Mouse (Mus musculus) heart, embryonic 15.5 days (tissue): ENCODE measurements at regions not wholly inside any gene's neighbourhood (a gene's known extent, or its start where the extent isn't known, plus 50 kb on each side); places are given as distances from the start of the nearest gene placed in this dataset.

Source experiments
- ATAC-seq: fragments of 200-750 bp; cut with Nextera tagmentation; replicated peaks from 2 replicates; pipeline ENCODE4 v1.8.0; 2017; ENCODE audit warnings: low read depth, moderate TSS enrichment; ENCODE audit not compliant: insufficient number of reproducible peaks, insufficient read depth, low FRiP score
- H3K27ac ChIP-seq: fragments of 300-500 bp; sonication (generic); 2 replicates; pipeline ENCODE4 v1.5.1; 2015; ENCODE audit warnings: mild to moderate bottlenecking, inconsistent platforms
- H3K27me3 ChIP-seq: fragments of 300-500 bp; sonication (generic); 2 replicates; pipeline ENCODE4 v1.6.1; 2015; ENCODE audit warnings: inconsistent platforms
- H3K36me3 ChIP-seq: fragments of 300-500 bp; sonication (generic); 2 replicates; pipeline ENCODE4 v1.6.1; 2015; ENCODE audit warnings: mild to moderate bottlenecking, inconsistent platforms
- H3K4me1 ChIP-seq: fragments of 300-500 bp; sonication (generic); replicated peaks from 2 replicates; pipeline ENCODE4 v1.6.1; 2015; ENCODE audit warnings: inconsistent platforms
- H3K4me2 ChIP-seq: fragments of 300-500 bp; sonication (generic); 2 replicates; pipeline ENCODE4 v1.6.1; 2015; ENCODE audit warnings: inconsistent platforms, mild to moderate bottlenecking, moderate library complexity
- H3K4me3 ChIP-seq: fragments of 300-500 bp; sonication (generic); 2 replicates; pipeline ENCODE4 v1.5.1; 2015; ENCODE audit warnings: mild to moderate bottlenecking, inconsistent platforms
- H3K9ac ChIP-seq: fragments of 300-500 bp; sonication (generic); 2 replicates; pipeline ENCODE4 v1.6.1; 2015; ENCODE audit warnings: mild to moderate bottlenecking, inconsistent platforms
- H3K9me3 ChIP-seq: fragments of 300-500 bp; sonication (generic); replicated peaks from 2 replicates; pipeline ENCODE4 v1.6.1; 2016; ENCODE audit warnings: inconsistent platforms
- WGBS: fragments of 180-500 bp; shearing (Covaris S2); methylation state at CpG from one replicate; pipeline ENCODE4 v1.1.7; 2015; ENCODE audit warnings: mixed read lengths; 5-methylcytosine and 5-hydroxymethylcytosine counted together

- H3K27ac ChIP-seq = no peak overlapping the region
- no peaks in the 10 kb centered on the region for H3K36me3 ChIP-seq
- H3K27me3 ChIP-seq = no peaks in the 10 kb centered on the region
- WGBS = 74% methylated on average over 4 of the region's 4 CpGs
- H3K9ac ChIP-seq = no peak overlapping the region
- no peak overlapping the region for H3K4me3 ChIP-seq
- H3K4me2 ChIP-seq = no peak overlapping the region
- no peak for ATAC-seq
- H3K4me1 ChIP-seq = peaks cover 2% of the 10 kb centered on the region; the same call in 1 of the 2 replicates
- no peaks in the 10 kb centered on the region for H3K9me3 ChIP-seq
These were observed 50.8 kb upstream of the Itm2b start for GRCm38 (mm10) chr14:73435839-73436238.
